Mouse (Mus musculus) testis, adult 2 months (tissue): ENCODE measurements around the gene Tmem127.

ENCODE experiments used
- CTCF ChIP-seq: fragments of 200-500 bp; IDR thresholded peaks from 2 replicates; pipeline ENCODE4 v1.5.1; 2012; ENCODE audit warnings: low read depth, mild to moderate bottlenecking, inconsistent platforms, low read length, moderate library complexity; ENCODE audit not compliant: control insufficient read depth, insufficient read depth, insufficient replicate concordance
- POLR2A ChIP-seq: fragments of 200-500 bp; IDR thresholded peaks from 2 replicates; pipeline ENCODE4 v1.6.1; 2012; ENCODE audit warnings: low read depth, mild to moderate bottlenecking, inconsistent platforms, low read length, moderate library complexity; ENCODE audit not compliant: control insufficient read depth

DNA sequence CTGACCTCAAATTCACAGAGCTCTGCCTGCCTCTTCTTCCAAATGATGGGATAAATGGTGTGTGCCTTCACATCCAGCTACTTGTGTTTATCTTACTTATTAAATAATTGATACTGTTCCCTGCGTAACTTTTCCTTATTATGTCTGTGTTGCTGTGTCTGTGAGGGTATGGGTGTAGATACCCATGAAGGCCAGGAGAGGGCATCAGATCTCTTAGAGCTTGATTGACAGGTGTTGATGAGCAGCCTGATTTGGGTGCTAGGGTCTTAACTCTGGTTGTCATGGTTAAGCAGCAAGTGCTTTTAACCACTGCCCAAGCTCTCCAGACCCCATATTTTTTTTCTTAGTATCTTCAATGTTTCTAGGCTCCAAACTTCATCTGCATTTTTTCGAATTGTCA lies 61.0 kb downstream of the Tmem127 start:
- TF ChIP-seq CTCF (no peak), POLR2A (no peak)
